Mouse (Mus musculus) urinary bladder, postnatal 4 days (tissue): Measurements from ENCODE around the gene Gatad2a.
"Not testable (repeated sequence)": the region's sequence is repeated elsewhere in the genome, so short reads cannot be mapped to it uniquely, and the experiment has no call there.

ENCODE experiments used
- DNase-seq, 2 experiments: peaks; one replicate each; pipeline ENCODE4 v3.0.0; 2021 to 2022; ENCODE audit warnings: low spot score in 2 of 2

Gene Gatad2a

DNA sequence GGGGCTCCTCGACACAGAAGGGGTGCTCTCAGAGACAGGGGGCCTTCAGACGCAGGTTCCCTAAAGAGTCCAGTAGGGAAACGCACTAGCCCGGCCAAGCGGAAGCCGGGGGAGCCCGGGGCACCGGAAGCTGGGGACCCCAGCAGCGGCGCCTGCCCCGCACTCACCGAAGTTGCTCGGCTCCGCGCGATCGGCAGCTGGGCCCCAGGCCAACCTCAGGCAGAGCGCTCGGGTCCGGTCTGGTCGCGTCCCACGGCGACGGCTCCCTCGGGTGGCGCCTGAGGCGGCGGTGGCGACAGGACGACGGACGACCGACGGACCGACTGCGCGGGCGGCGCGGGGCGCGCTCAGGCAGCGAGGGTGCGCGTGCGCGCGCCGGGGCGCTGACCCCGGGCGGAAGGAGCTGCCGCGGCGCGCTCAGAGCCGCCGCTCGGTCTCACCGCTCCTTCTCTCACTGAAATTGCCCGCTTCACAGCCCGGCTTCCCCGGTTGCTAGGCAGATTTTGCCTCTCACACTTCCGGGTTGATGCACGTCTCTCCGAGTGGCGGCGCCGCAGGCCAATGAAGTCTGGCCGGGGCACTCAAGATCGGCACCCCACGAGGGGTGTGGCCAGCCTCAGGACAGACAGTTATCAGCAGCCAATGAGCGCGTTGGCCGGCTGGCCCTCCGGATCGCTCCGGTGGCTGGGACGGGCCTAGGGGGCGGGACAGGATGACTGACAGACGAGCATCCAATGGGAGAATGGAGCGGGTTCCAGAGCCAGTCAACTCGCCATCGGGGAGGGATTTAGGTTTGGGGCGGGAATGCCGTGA, at the start of gene Gatad2a:
Gatad2a (minus strand) TSS at position 609 of the 813 bp plus-strand sequence.
- peak; percentile 100 for DNase-seq

DNA sequence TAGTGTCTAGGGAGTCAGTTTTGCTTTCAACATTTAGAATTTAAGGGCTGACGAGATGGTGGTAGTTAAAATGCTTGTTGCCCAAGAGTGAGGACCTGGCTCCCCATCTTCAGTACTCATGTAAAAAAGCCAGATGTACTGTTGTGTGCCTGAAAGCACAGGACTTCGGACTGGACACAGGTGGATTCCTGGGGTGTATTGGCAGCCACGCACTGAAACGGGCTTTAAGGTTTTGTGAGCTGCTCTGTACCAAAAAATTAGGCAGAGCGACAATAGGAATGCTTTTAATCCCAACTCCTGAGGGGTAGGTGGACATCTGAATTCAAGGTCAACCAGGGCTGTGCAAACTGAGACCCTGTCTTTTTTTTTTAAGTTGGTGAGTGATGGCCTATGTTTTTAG, 47.8 kb upstream of the Gatad2a start:
- no peak for DNase-seq

DNA sequence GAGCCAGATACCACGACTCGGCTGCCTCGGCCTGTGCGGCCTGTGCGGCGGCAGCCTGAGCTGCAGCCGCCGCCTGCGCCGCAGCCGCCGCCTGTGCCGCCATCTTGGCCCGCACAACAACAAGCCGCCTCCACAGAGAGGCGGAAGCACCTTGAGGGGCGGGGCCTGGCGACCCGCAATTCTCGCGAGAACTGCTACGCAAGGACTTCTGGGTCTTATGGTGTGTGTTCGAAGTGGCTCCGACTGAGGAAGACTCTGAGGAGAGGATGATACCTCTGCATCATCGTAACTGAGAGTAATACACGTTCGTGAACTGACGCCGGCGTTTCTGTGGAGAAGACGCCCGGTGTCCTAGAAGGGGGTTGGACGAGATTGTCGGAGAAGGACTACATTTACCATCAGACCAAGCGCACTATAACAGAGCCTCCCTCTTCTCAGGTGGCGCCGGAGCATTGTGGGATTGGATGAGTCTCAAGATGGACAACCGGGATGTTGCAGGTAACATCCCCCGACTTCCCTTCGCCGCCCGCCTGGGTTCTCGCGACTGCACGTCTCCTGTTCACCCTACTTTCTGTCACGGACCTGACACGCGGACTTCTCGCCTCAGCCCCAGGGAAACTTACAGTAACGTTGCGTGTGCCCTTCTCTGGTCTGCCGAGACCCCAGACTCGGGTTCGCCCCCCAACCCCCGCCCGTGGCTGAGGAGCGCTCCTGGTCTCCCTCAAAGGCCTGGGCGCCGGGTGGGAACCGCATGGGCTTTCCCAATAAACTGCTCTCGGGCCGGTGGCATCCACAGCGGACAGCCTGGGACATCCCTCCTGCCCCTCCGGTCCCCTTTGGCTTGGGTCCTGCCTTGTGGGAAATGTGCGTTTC, 46.6 kb upstream of the Gatad2a start, which contains the start of the genes Mau2 and Sugp1:
Mau2 (minus strand) TSS at position 152 of the 873 bp plus-strand sequence.
Sugp1 (plus strand) TSS at position 231 of the 873 bp plus-strand sequence.
- peak; percentile 95 to 97 for DNase-seq

DNA sequence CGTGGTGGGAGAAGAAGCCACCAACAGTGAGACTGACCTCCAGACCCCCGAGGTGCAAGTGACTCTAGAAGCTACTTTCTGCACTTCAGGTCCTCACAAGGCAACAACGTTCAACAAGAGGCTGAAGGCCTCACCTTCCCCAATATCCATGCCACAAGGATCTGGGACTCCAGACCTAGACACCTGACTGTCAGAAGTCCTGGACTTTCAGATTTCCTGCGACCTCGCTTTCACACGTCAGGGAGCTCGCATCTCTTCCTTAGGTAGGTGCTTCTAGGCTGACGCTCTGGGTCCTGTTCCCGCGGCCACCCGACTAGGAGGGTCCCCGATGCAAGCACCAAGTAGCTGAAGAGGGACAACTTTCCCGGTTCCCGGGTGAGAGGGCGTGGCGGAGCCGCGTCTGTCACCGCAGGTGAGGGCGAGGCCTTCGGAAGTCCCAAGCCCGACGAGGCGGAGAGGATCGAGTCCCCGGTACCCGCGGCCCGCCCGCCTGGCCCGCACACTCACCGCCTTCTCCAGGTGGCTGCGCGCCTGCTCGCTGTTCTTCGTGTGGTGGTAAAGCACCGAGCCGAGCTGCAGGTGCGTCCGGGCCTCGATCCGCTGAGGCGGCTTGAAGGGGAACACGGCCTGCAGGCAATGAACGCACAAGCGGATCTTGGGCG, 45.8 kb upstream of the Gatad2a start:
- DNase-seq: peak in 1 of 2 experiments; percentile 45

- no peak for DNase-seq
Measured at GRCm38 (mm10) chr8:70037994-70038393, 41.8 kb upstream of the Gatad2a start.

GRCm38 (mm10) chr8:70030255-70030654, 34.1 kb upstream of the Gatad2a start:
- DNase-seq: no peak

DNA sequence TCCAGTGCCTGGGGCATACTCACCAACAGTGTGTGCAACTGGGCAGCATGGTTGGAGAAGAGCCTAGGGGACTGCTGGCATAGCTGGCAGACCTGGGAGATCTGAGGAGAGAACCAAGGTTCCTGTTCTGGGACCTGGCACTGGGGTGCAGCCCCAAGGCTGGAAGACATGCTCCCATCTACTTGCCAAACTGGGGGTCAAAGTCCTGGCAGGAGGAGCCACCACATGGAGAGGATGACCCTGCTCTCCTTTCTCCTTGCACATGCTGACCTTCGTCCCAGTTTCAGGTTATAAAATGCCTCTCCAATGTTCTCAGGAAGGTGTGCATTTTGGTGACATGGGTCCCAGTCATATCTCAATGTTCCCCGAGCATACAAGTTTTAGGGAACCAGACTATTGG, 30.0 kb upstream of the Gatad2a start:
- no peak for DNase-seq

- no peak for DNase-seq
Measured at GRCm38 (mm10) chr8:70023596-70023995, 27.4 kb upstream of the Gatad2a start.

DNA sequence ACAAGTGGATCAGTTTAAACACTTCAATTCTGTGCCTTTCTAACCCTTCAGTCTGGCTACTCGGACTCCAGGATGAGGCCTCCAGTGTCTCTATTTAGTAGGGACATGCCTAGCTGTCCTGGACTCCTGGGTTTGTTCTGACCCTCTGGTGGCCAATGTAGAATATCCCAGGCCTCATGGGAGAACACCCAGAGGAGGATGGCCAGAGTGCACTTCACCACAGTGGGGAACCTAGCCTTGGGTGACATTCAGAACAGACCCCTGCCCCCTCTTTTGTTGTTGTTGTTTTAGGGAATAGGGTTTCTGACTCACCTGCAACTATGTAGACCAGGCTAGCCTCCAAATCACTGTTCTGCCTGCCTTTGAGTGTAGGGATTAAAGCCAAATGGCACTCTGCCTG, 18.8 kb upstream of the Gatad2a start:
- DNase-seq: no peak

GRCm38 (mm10) chr8:70012763-70013162, 16.6 kb upstream of the Gatad2a start:
- DNase-seq: no peak

DNA sequence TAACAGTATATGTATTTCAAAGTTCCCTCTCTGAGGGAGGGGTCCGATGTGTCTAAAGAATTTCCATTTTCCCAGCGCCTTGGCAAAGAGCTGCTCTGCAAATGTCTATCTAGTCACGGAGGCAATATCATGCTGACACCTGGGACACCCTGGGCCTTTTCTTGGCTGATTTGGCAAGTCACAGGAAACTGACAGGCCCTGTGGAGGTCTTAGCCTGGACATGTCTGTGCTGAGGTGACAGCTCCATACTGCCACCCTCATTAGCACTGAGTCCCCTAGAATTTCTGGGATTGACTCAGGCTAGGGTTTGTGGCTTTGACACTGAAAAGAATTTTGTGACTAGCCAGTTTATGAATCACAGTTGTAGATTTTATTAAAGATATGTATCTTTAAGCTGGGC, 16.2 kb upstream of the Gatad2a start:
- no peak for DNase-seq

- DNase-seq: not testable (repeated sequence)
Measured at GRCm38 (mm10) chr8:70010796-70011195, 14.6 kb upstream of the Gatad2a start.

- no peak for DNase-seq
Measured at GRCm38 (mm10) chr8:70005178-70005577, 9.0 kb upstream of the Gatad2a start.

GRCm38 (mm10) chr8:70004345-70004744, 8.2 kb upstream of the Gatad2a start:
- no peak for DNase-seq

DNA sequence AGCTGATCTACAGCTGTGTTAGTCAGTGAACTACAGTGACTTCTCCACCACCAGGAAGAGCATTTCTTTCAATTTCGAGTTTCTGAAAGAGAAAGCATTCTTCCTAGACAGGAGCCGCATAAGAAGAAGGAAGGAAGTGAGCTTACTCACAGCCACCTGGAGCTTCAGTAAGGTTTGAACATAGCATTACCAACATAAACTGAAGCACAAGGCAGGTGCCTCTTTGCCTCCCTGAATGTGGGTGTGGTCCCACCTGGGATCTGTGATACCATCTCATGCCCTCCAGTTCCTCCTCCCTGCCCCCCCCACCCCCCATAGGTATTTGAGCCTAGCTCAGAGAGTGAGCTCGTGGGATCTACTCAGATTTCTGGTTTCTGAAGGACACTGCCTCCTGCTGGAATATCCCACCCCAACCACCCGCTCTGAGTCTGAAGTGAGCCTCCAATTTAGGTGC, 7.0 kb upstream of the Gatad2a start:
- no peak for DNase-seq

DNA sequence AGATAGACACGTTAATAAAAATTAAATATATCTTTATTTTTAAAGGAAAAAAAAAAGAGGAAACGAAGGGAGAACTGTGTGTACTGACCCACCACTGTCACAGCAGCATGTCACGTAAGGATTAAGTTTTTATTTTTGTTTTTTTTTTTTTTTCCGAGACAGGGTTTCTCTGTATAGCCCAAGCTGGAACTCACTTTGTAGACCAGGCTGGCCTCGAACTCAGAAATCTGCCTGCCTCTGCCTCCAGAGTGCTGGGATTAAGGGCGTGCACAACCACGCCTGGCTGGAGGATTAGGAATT, 5.7 kb upstream of the Gatad2a start:
- DNase-seq: not testable (repeated sequence)

DNA sequence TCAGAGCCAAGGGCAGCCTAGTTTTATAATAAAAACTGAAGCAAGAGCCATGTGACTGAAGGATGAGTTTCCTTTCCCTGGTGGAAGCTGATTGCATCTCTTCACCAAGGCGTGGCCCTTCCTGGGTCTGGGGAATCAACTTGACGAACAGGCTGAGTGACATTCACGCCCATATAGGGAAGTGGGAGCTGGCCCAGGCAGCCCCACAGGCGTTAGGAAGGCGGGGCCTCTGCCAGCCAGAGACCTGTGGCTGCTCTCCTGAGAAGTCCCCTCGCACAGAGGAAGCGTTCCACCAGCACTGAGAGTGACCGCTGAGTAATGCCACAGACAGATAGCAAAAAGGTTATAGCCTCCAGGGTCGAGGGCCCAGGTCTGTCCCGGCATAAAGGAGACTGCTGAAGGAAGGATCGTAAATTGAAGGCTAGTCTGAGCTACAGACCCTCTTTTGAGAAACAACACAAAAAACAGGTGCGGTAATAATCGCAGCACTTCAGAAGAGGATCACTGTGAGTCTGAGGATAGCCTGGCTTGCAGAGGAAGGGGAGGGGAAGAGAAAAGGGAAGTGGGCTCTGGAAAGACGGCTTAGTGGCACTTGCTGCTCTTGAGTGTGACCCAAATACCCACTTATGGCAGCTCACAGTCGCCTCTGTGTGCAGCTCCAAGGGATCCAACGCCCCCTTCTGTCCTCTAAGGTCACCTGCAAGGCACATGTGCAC, 5.2 kb upstream of the Gatad2a start:
- DNase-seq: peak in 1 of 2 experiments; percentile 72

- no peak for DNase-seq
Measured at GRCm38 (mm10) chr8:70000226-70000625, 4.0 kb upstream of the Gatad2a start.

GRCm38 (mm10) chr8:69999236-69999635, 3.1 kb upstream of the Gatad2a start:
- no peak for DNase-seq

- no peak for DNase-seq
Measured at GRCm38 (mm10) chr8:69998706-69999105, 2.5 kb upstream of the Gatad2a start.

- no peak for DNase-seq
Measured at GRCm38 (mm10) chr8:69996589-69997285, 553 bp upstream of the Gatad2a start.
